Mouse (Mus musculus) cerebellum, adult 2 months (tissue): ENCODE data around the gene Tsga10. TPM values are rescaled to one million over a fixed set of nuclear protein-coding genes. Genes with fewer than 3 reads are reported as not detected.

Experiments used
- DNase-seq, 2 experiments: peaks; one replicate each; pipeline ENCODE4 v3.0.0; 2021
- H3K27ac ChIP-seq: fragments of 200-500 bp; 2 replicates; pipeline ENCODE4 v1.5.1; 2012; ENCODE audit warnings: low read length, control low read depth, inconsistent platforms; ENCODE audit not compliant: insufficient read depth
- H3K27me3 ChIP-seq: fragments of 200-500 bp; 2 replicates; pipeline ENCODE4 v1.6.1; 2012; ENCODE audit warnings: inconsistent platforms, mild to moderate bottlenecking, low read length, moderate library complexity; ENCODE audit not compliant: control insufficient read depth, insufficient read depth
- H3K4me1 ChIP-seq: fragments of 200-500 bp; 2 replicates; pipeline ENCODE4 v1.6.1; 2011; ENCODE audit warnings: low read length; ENCODE audit not compliant: control insufficient read depth, insufficient read depth
- H3K4me3 ChIP-seq: fragments of 200-500 bp; replicated peaks from 2 replicates; pipeline ENCODE3; 2011; ENCODE audit warnings: mild to moderate bottlenecking, low read depth, low read length, control low read depth; ENCODE audit not compliant: insufficient read depth
- CTCF ChIP-seq: fragments of 200-500 bp; IDR thresholded peaks from 2 replicates; pipeline ENCODE4 v1.5.1; 2011; ENCODE audit warnings: low read depth, mild to moderate bottlenecking, control low read depth, low read length, moderate library complexity, borderline replicate concordance; ENCODE audit not compliant: insufficient read depth
- POLR2A ChIP-seq: fragments of 200-500 bp; IDR thresholded peaks from 2 replicates; pipeline ENCODE4 v1.6.1; 2011; ENCODE audit warnings: low read length, control low read depth, borderline replicate concordance; ENCODE audit not compliant: insufficient read depth
- WGBS: fragments of 180-500 bp; shearing (Covaris S2); methylation state at CpG from one replicate; pipeline ENCODE4 v1.1.7; 2018; 5-methylcytosine and 5-hydroxymethylcytosine counted together
- polyA plus RNA-seq: library from polyadenylated mRNA; depleted of rRNA; stranded (reverse); fragments of >200 nt; gene quantifications from 2 replicates; pipeline ENCODE4 v1.2.3, GENCODE M21; 2012

Gene Tsga10
- polyA plus RNA-seq, 1 experiment = 7.3 TPM

GRCm38 (mm10) chr1:37740161-37740802 is 125.9 kb downstream of the Tsga10 start:
- no peak for DNase-seq
- TF ChIP-seq CTCF (no peak), POLR2A (no peak)
- no peak overlapping the region for H3K27ac ChIP-seq
- WGBS = 70% methylated on average over 8 of the region's 8 CpGs
- H3K4me1 ChIP-seq = no peaks in the 10 kb centered on the region
- no peaks in the 10 kb centered on the region for H3K27me3 ChIP-seq
- no peak overlapping the region for H3K4me3 ChIP-seq

GRCm38 (mm10) chr1:37738895-37739294 is 127.3 kb downstream of the Tsga10 start:
- no peak overlapping the region for H3K4me3 ChIP-seq
- DNase-seq = no peak
- TF ChIP-seq POLR2A = no peak
- TF ChIP-seq CTCF = no peak
- H3K27ac ChIP-seq = no peak overlapping the region
- no peaks in the 10 kb centered on the region for H3K4me1 ChIP-seq
- H3K27me3 ChIP-seq = no peaks in the 10 kb centered on the region
- WGBS = 64% methylated on average over 2 of the region's 2 CpGs

- no peak for DNase-seq
- H3K27me3 ChIP-seq = no peaks in the 10 kb centered on the region
- H3K4me1 ChIP-seq = no peaks in the 10 kb centered on the region
- H3K27ac ChIP-seq = no peak overlapping the region
- TF ChIP-seq POLR2A = no peak
- no peak for TF ChIP-seq CTCF
- WGBS = 88% methylated on average over 4 of the region's 4 CpGs
- no peak overlapping the region for H3K4me3 ChIP-seq
Measured at GRCm38 (mm10) chr1:37737045-37737444, 129.2 kb downstream of the Tsga10 start.

DNA sequence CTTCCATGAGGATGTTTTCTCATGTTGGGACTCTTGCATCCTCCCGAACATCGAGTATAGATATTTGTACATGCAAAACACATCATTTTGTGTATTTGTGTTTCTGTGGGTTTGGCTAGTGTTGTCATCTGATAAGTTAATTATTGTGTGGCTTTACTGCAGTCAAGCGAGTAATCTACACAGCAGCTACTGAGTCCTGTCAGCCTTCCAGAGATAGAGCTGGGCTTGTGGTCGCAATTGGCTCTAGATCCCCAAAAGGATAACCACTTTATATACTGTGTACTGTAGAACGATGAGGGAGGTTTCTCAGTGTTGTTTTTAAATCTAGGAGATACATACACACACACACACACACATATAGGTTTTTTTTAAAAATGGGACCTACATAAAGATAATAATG is 130.3 kb downstream of the Tsga10 start:
- Histone ChIP-seq H3K4me1 (no peaks in the 10 kb centered on the region), H3K4me3 (no peak overlapping the region), H3K27ac (no peak overlapping the region), H3K27me3 (no peaks in the 10 kb centered on the region)
- no peak for TF ChIP-seq POLR2A
- no peak for TF ChIP-seq CTCF
- 86% methylated on average over 5 of the region's 5 CpGs for WGBS
- DNase-seq = no peak

DNA sequence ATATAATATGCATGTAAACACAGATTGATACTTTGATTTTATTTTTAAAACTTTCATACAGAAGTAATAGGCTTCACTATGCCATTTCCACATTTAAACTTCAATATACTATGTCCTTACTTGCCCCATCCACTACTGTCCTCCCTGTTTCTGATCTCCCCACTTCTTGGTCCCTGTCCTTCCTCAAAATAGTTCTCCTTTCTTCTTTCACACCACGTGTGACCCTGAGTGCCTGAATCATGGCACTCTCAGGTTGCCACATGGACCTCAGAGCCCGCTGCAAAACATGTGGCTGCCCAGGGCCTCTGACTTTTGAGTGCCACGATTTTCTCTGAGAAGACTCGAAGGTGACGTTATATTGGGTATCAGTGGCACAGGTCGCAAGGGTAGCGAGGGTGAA is 131.4 kb downstream of the Tsga10 start:
- no peak overlapping the region for H3K4me3 ChIP-seq
- WGBS = 76% methylated on average over 7 of the region's 7 CpGs
- TF ChIP-seq POLR2A (no peak), CTCF (no peak)
- no peaks in the 10 kb centered on the region for H3K4me1 ChIP-seq
- no peak for DNase-seq
- H3K27me3 ChIP-seq = no peaks in the 10 kb centered on the region
- H3K27ac ChIP-seq = no peak overlapping the region

- Histone ChIP-seq H3K4me1 (no peaks in the 10 kb centered on the region), H3K4me3 (no peak overlapping the region), H3K27ac (no peak overlapping the region), H3K27me3 (no peaks in the 10 kb centered on the region)
- no peak for DNase-seq
- no peak for TF ChIP-seq CTCF
- TF ChIP-seq POLR2A = no peak
- 89% methylated on average over 8 of the region's 8 CpGs for WGBS
Measured at GRCm38 (mm10) chr1:37729353-37729752, 136.9 kb downstream of the Tsga10 start.

DNA sequence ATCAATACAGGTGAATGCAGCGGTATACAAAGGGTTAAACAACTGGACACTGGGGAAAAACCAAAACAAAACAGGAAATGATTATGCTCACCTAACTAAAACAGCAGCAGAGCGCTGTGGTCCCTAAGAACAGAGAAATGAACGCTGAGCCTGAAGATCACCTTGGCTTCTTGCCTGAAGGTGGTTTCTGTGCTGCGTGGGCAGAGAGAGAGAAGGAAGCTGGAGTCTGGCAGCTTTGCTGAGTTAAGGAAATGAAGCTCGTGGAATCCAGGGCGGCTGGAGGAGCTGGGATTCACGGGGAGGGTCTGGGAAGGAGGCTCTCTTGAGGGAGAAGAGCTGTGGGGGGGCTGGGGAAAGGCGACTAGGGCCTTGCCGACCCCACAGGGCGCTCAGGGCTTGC is 138.2 kb downstream of the Tsga10 start:
- Histone ChIP-seq H3K4me1 (no peaks in the 10 kb centered on the region), H3K27me3 (no peaks in the 10 kb centered on the region), H3K27ac (no peak overlapping the region), H3K4me3 (no peak overlapping the region)
- no peak for TF ChIP-seq POLR2A
- TF ChIP-seq CTCF = no peak
- DNase-seq = no peak
- WGBS = 49% methylated on average over 10 of the region's 10 CpGs

GRCm38 (mm10) chr1:37727186-37727585 is 139.0 kb downstream of the Tsga10 start:
- WGBS = 78% methylated on average over 8 of the region's 8 CpGs
- DNase-seq = no peak
- H3K27ac ChIP-seq = no peak overlapping the region

More at GRCm38 (mm10) chr1:37727186-37727585, 139.0 kb downstream of the Tsga10 start:
- H3K4me3 ChIP-seq = no peak overlapping the region
- no peaks in the 10 kb centered on the region for H3K27me3 ChIP-seq
- H3K4me1 ChIP-seq = no peaks in the 10 kb centered on the region
- no peak for TF ChIP-seq CTCF
- no peak for TF ChIP-seq POLR2A
